Mouse (Mus musculus): Measurements from ENCODE around the gene Usp44. TPM values are rescaled to one million over a fixed set of nuclear protein-coding genes. Genes with fewer than 3 reads are reported as not detected.
"Not testable (repeated sequence)": the region's sequence is repeated elsewhere in the genome, so short reads cannot be mapped to it uniquely, and the experiment has no call there.

Gene Usp44
- polyA plus RNA-seq (2014; fragmentation: Nextera tagmentation; extraction: Ambion mirVana) = 1.1 TPM in 2 replicates

- ATAC-seq = no peak
- Histone ChIP-seq H3K27ac (ENCODE audit: low read depth, low read length) (no peak within 1 kb of the TSS), H3K9ac (ENCODE audit: low read length) (no peak within 1 kb of the TSS), H3K9me3 (replicated peaks; ENCODE audit: control insufficient read depth, low read length) (no peaks in the 10 kb centered on the region), H3K4me3 (ENCODE audit: low read depth, low read length) (no peak within 1 kb of the TSS), H3K36me3 (ENCODE audit: control insufficient read depth, insufficient read depth, low read length) (no peaks in the 10 kb centered on the region), H3K4me2 (ENCODE audit: low read length) (peak within 1 kb of the TSS; percentile 20; the same call in 1 of the 2 replicates), H3K4me1 (ENCODE audit: control insufficient read depth, insufficient read depth, low read length) (peaks cover 8% of the 10 kb centered on the region), H3K27me3 (replicated peaks; ENCODE audit: control insufficient read depth, insufficient read depth, low read length) (peaks cover 43% of the 10 kb centered on the region)
- WGBS = 8% methylated on average over 22 of the region's 22 CpGs
- DNase-seq (ENCODE audit: low spot score) = no peak
Observed at GRCm38 (mm10) chr10:93830931-93831729, at the start of gene Usp44. Gene Usp44, plus strand, starts transcription at chr10:93831555.

GRCm38 (mm10) chr10:93783216-93784013 lies 47.9 kb upstream of the Usp44 start:
- Histone ChIP-seq H3K27ac (ENCODE audit: low read depth, low read length) (no peak overlapping the region), H3K9ac (ENCODE audit: low read length) (no peak overlapping the region), H3K4me1 (ENCODE audit: control insufficient read depth, insufficient read depth, low read length) (no peaks in the 10 kb centered on the region; the same call in 1 of the 2 replicates), H3K4me2 (ENCODE audit: low read length) (no peak overlapping the region), H3K9me3 (replicated peaks; ENCODE audit: control insufficient read depth, low read length) (no peaks in the 10 kb centered on the region), H3K4me3 (ENCODE audit: low read depth, low read length) (no peak overlapping the region), H3K36me3 (ENCODE audit: control insufficient read depth, insufficient read depth, low read length) (no peaks in the 10 kb centered on the region), H3K27me3 (replicated peaks; ENCODE audit: control insufficient read depth, insufficient read depth, low read length) (no peaks in the 10 kb centered on the region)
- no peak for ATAC-seq
- WGBS = 41% methylated on average over 15 of the region's 15 CpGs
- peak; percentile 44 for DNase-seq (ENCODE audit: low spot score)

- no peak overlapping the region for H3K4me2 ChIP-seq (ENCODE audit: low read length)
- DNase-seq (ENCODE audit: low spot score) (no peak), ATAC-seq (no peak)
- H3K27ac ChIP-seq (ENCODE audit: low read depth, low read length) = no peak overlapping the region
- no peaks in the 10 kb centered on the region for H3K4me1 ChIP-seq (ENCODE audit: control insufficient read depth, insufficient read depth, low read length)
- WGBS = 79% methylated on average over 8 of the region's 8 CpGs
- H3K27me3 ChIP-seq (replicated peaks; ENCODE audit: control insufficient read depth, insufficient read depth, low read length) = no peaks in the 10 kb centered on the region
- H3K36me3 ChIP-seq (ENCODE audit: control insufficient read depth, insufficient read depth, low read length) = no peaks in the 10 kb centered on the region
- H3K9me3 ChIP-seq (replicated peaks; ENCODE audit: control insufficient read depth, low read length) = no peaks in the 10 kb centered on the region
- H3K9ac ChIP-seq (ENCODE audit: low read length) = no peak overlapping the region
- no peak overlapping the region for H3K4me3 ChIP-seq (ENCODE audit: low read depth, low read length)
Observed at GRCm38 (mm10) chr10:93799711-93800362, 31.5 kb upstream of the Usp44 start.

GRCm38 (mm10) chr10:93800363-93800722 lies 31.0 kb upstream of the Usp44 start:
- Histone ChIP-seq H3K9me3 (replicated peaks; ENCODE audit: control insufficient read depth, low read length) (no peaks in the 10 kb centered on the region), H3K4me1 (ENCODE audit: control insufficient read depth, insufficient read depth, low read length) (no peaks in the 10 kb centered on the region), H3K36me3 (ENCODE audit: control insufficient read depth, insufficient read depth, low read length) (no peaks in the 10 kb centered on the region), H3K4me3 (ENCODE audit: low read depth, low read length) (no peak overlapping the region), H3K27ac (ENCODE audit: low read depth, low read length) (no peak overlapping the region), H3K9ac (ENCODE audit: low read length) (no peak overlapping the region), H3K4me2 (ENCODE audit: low read length) (no peak overlapping the region), H3K27me3 (replicated peaks; ENCODE audit: control insufficient read depth, insufficient read depth, low read length) (no peaks in the 10 kb centered on the region)
- no peak for ATAC-seq
- WGBS = 69% methylated on average over 4 of the region's 4 CpGs
- no peak for DNase-seq (ENCODE audit: low spot score)

- Histone ChIP-seq H3K9me3 (replicated peaks; ENCODE audit: control insufficient read depth, low read length) (no peaks in the 10 kb centered on the region), H3K4me2 (ENCODE audit: low read length) (no peak overlapping the region), H3K27me3 (replicated peaks; ENCODE audit: control insufficient read depth, insufficient read depth, low read length) (no peaks in the 10 kb centered on the region), H3K4me1 (ENCODE audit: control insufficient read depth, insufficient read depth, low read length) (no peaks in the 10 kb centered on the region), H3K27ac (ENCODE audit: low read depth, low read length) (no peak overlapping the region), H3K36me3 (ENCODE audit: control insufficient read depth, insufficient read depth, low read length) (no peaks in the 10 kb centered on the region), H3K9ac (ENCODE audit: low read length) (no peak overlapping the region), H3K4me3 (ENCODE audit: low read depth, low read length) (no peak overlapping the region)
- DNase-seq (ENCODE audit: low spot score) (no peak), ATAC-seq (no peak)
- 89% methylated on average over 5 of the region's 5 CpGs for WGBS
Observed at GRCm38 (mm10) chr10:93800895-93801294, 30.5 kb upstream of the Usp44 start.

- 80% methylated on average over 6 of the region's 6 CpGs for WGBS
- no peaks in the 10 kb centered on the region for H3K4me1 ChIP-seq (ENCODE audit: control insufficient read depth, insufficient read depth, low read length)
- no peak overlapping the region for H3K4me2 ChIP-seq (ENCODE audit: low read length)
- ATAC-seq (no peak), DNase-seq (ENCODE audit: low spot score) (no peak)
- no peaks in the 10 kb centered on the region for H3K27me3 ChIP-seq (replicated peaks; ENCODE audit: control insufficient read depth, insufficient read depth, low read length)
- no peak overlapping the region for H3K4me3 ChIP-seq (ENCODE audit: low read depth, low read length)
- H3K9me3 ChIP-seq (replicated peaks; ENCODE audit: control insufficient read depth, low read length) = no peaks in the 10 kb centered on the region
- no peaks in the 10 kb centered on the region for H3K36me3 ChIP-seq (ENCODE audit: control insufficient read depth, insufficient read depth, low read length)
- H3K27ac ChIP-seq (ENCODE audit: low read depth, low read length) = no peak overlapping the region
- H3K9ac ChIP-seq (ENCODE audit: low read length) = no peak overlapping the region
Observed at GRCm38 (mm10) chr10:93803199-93803598, 28.2 kb upstream of the Usp44 start.

GRCm38 (mm10) chr10:93809438-93809837 lies 21.9 kb upstream of the Usp44 start:
- not testable (repeated sequence) for H3K4me2 ChIP-seq (ENCODE audit: low read length); H3K27ac ChIP-seq (ENCODE audit: low read depth, low read length); H3K4me3 ChIP-seq (ENCODE audit: low read depth, low read length); H3K27me3 ChIP-seq (replicated peaks; ENCODE audit: control insufficient read depth, insufficient read depth, low read length); H3K9ac ChIP-seq (ENCODE audit: low read length); ATAC-seq; DNase-seq (ENCODE audit: low spot score); H3K9me3 ChIP-seq (replicated peaks; ENCODE audit: control insufficient read depth, low read length); H3K36me3 ChIP-seq (ENCODE audit: control insufficient read depth, insufficient read depth, low read length); H3K4me1 ChIP-seq (ENCODE audit: control insufficient read depth, insufficient read depth, low read length)
- 94% methylated on average over 8 of the region's 8 CpGs for WGBS

GRCm38 (mm10) chr10:93810590-93811185 lies 20.7 kb upstream of the Usp44 start:
- Histone ChIP-seq H3K4me1 (ENCODE audit: control insufficient read depth, insufficient read depth, low read length) (no peaks in the 10 kb centered on the region), H3K9me3 (replicated peaks; ENCODE audit: control insufficient read depth, low read length) (no peaks in the 10 kb centered on the region), H3K4me3 (ENCODE audit: low read depth, low read length) (no peak overlapping the region), H3K27ac (ENCODE audit: low read depth, low read length) (no peak overlapping the region), H3K9ac (ENCODE audit: low read length) (no peak overlapping the region), H3K4me2 (ENCODE audit: low read length) (no peak overlapping the region), H3K27me3 (replicated peaks; ENCODE audit: control insufficient read depth, insufficient read depth, low read length) (no peaks in the 10 kb centered on the region), H3K36me3 (ENCODE audit: control insufficient read depth, insufficient read depth, low read length) (no peaks in the 10 kb centered on the region)
- ATAC-seq (no peak), DNase-seq (ENCODE audit: low spot score) (no peak)
- WGBS = 52% methylated on average over 7 of the region's 7 CpGs
